Mouse (Mus musculus) brain, adult 2 months (tissue): ENCODE results near the gene Sept9.

Experiments
- DNase-seq: peaks from one replicate; pipeline ENCODE4 v3.0.0; 2011; ENCODE audit warnings: low read depth, low spot score

Gene Sept9

GRCm38 (mm10) chr11:117372537-117372936, 173.1 kb downstream of the Sept9 start:
- no peak for DNase-seq

GRCm38 (mm10) chr11:117373195-117373594, 173.7 kb downstream of the Sept9 start:
- DNase-seq, result peak; percentile 43

- peak; percentile 51 for DNase-seq
These were observed 174.4 kb downstream of the Sept9 start for GRCm38 (mm10) chr11:117373870-117374269.

- DNase-seq, result no peak
These were observed 174.8 kb downstream of the Sept9 start for GRCm38 (mm10) chr11:117374288-117374687.

- DNase-seq, result no peak
These were observed 180.3 kb downstream of the Sept9 start for GRCm38 (mm10) chr11:117379774-117380173.

GRCm38 (mm10) chr11:117384235-117384634, 184.8 kb downstream of the Sept9 start:
- DNase-seq, result no peak

GRCm38 (mm10) chr11:117384897-117385296, 185.4 kb downstream of the Sept9 start:
- DNase-seq, result peak; percentile 96

GRCm38 (mm10) chr11:117385331-117386103, 186.1 kb downstream of the Sept9 start:
- no peak for DNase-seq

- no peak for DNase-seq
These were observed 187.8 kb downstream of the Sept9 start for GRCm38 (mm10) chr11:117387241-117387640.

- DNase-seq, result peak; percentile 59
These were observed 190.5 kb downstream of the Sept9 start for GRCm38 (mm10) chr11:117390001-117390402.

GRCm38 (mm10) chr11:117390774-117391534, 191.5 kb downstream of the Sept9 start:
- no peak for DNase-seq

GRCm38 (mm10) chr11:117392251-117392650, 192.8 kb downstream of the Sept9 start:
- no peak for DNase-seq

- DNase-seq, result no peak
These were observed 194.3 kb downstream of the Sept9 start for GRCm38 (mm10) chr11:117393715-117394114.

- peak; percentile 92 for DNase-seq
These were observed 195.0 kb downstream of the Sept9 start for GRCm38 (mm10) chr11:117394230-117395137.

GRCm38 (mm10) chr11:117395228-117395627, 195.8 kb downstream of the Sept9 start:
- peak; percentile 68 for DNase-seq

GRCm38 (mm10) chr11:117396929-117397328, 197.5 kb downstream of the Sept9 start:
- DNase-seq, result no peak

GRCm38 (mm10) chr11:117397755-117398154, 198.3 kb downstream of the Sept9 start:
- peak; percentile 77 for DNase-seq

- DNase-seq, result no peak
These were observed 198.7 kb downstream of the Sept9 start for GRCm38 (mm10) chr11:117398191-117398590.

- DNase-seq, result no peak
These were observed 202.3 kb downstream of the Sept9 start for GRCm38 (mm10) chr11:117401583-117402367.

- DNase-seq, result no peak
These were observed 203.1 kb downstream of the Sept9 start for GRCm38 (mm10) chr11:117402550-117402949.

GRCm38 (mm10) chr11:117403073-117403472, 203.6 kb downstream of the Sept9 start:
- no peak for DNase-seq
